Mouse (Mus musculus) heart, adult 2 months (tissue): Measurements from ENCODE around the gene Kcns1.

ENCODE experiments used
- CTCF ChIP-seq: fragments of 200-600 bp; IDR thresholded peaks from 2 replicates; pipeline ENCODE4 v1.8.1; 2022; ENCODE audit warnings: antibody characterized with exemption, mild to moderate bottlenecking, moderate library complexity
- EP300 ChIP-seq: fragments of 200-500 bp; IDR thresholded peaks from 2 replicates; pipeline ENCODE4 v1.6.1; 2011; ENCODE audit warnings: low read depth, low read length, control low read depth; ENCODE audit not compliant: insufficient read depth
- POLR2A ChIP-seq: fragments of 200-500 bp; IDR thresholded peaks from 2 replicates; pipeline ENCODE4 v1.6.1; 2011; ENCODE audit warnings: mild to moderate bottlenecking, low read depth, low read length, control low read depth; ENCODE audit not compliant: insufficient read depth

DNA sequence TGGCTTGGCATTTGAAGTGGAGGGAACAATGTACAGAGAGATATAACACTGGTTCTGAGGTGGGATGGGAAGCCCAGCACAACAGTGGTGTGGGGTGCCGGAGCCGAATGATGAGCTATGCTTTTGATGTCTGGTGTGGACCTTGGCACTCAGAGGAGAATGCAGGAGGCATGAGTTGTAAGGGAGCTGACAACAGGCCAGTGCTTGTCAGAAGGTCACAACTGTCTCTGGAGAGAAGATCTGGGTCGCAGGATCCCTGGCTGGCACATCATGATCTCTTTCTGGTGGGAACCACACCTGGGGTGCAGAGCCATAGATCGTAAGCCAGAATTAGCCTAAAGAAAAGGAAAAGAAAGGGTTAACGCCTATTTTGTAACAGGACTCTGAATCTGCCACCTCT is 6.9 kb upstream of the Kcns1 start:
- no peak for TF ChIP-seq CTCF
- TF ChIP-seq POLR2A: no peak
- no peak for TF ChIP-seq EP300
